Mouse (Mus musculus) kidney, adult 2 months (tissue): ENCODE results near the gene Gm10309.

ENCODE experiments used
- CTCF ChIP-seq: fragments of 200-500 bp; conservative IDR thresholded peaks from 2 replicates; pipeline ENCODE4 v1.5.1; 2011; ENCODE audit warnings: low read depth, mild to moderate bottlenecking, control low read depth, low read length, moderate library complexity, mixed read lengths; ENCODE audit not compliant: insufficient read depth, insufficient read length
- POLR2A ChIP-seq: fragments of 200-500 bp; IDR thresholded peaks from one replicate; pipeline ENCODE4 v1.6.1; 2011; ENCODE audit warnings: low read depth, low read length, control low read depth

- no peak for TF ChIP-seq POLR2A
- no peak for TF ChIP-seq CTCF
These were observed 12.7 kb downstream of the Gm10309 start for GRCm38 (mm10) chr17:86492376-86492775.
